Mouse (Mus musculus) macrophage (primary cell): ENCODE results near the gene 4930558C23Rik. TPM values are rescaled to one million over a fixed set of nuclear protein-coding genes. Genes with fewer than 3 reads are reported as not detected.
"Not testable (repeated sequence)": the region's sequence is repeated elsewhere in the genome, so short reads cannot be mapped to it uniquely, and the experiment has no call there.

Experiments used
- H3K27ac ChIP-seq: fragments of 350-480 bp; formaldehyde crosslinking; 2 replicates; pipeline ENCODE4 v1.9.0; 2021
- H3K36me3 ChIP-seq: fragments of 350-480 bp; formaldehyde crosslinking; 2 replicates; pipeline ENCODE4 v1.9.0; 2021; ENCODE audit errors: inconsistent target
- H3K4me3 ChIP-seq: fragments of 350-480 bp; formaldehyde crosslinking; 2 replicates; pipeline ENCODE4 v1.9.0; 2021; ENCODE audit errors: inconsistent target
- H3K79me2 ChIP-seq: fragments of 350-480 bp; formaldehyde crosslinking; 2 replicates; pipeline ENCODE4 v1.9.0; 2021; ENCODE audit errors: inconsistent target
- whole genome bisulfite sequencing: methylation state at CpG from one replicate; pipeline ENCODE4 v1.1.7; 2026; ENCODE audit warnings: inconsistent platforms; ENCODE audit not compliant: missing documents; 5-methylcytosine and 5-hydroxymethylcytosine counted together
- polyA plus RNA-seq: library from polyadenylated mRNA; stranded (reverse); fragments of 250-400 nt; gene quantifications from 3 replicates; pipeline ENCODE4 v1.2.4, GENCODE M21; 2018; ENCODE audit warnings: inconsistent platforms
- total RNA-seq, 78 experiments: library from RNA; depleted of rRNA; stranded (reverse); fragments of 250-400 nt; gene quantifications; 1 replicate in 9 of 78; 2 replicates in 24 of 78; 3 replicates in 43 of 78; 4 replicates in 2 of 78; pipeline ENCODE4 v1.2.4; 2018; ENCODE audit warnings: inconsistent platforms in 56 of 78

The 4930558C23Rik gene
- not detected for total RNA-seq (2018; cell fraction: chromatin; rRNA removed)
- total RNA-seq (2018; cell fraction: cytosol; rRNA removed) = not detected
- not detected for total RNA-seq (2018; cell fraction: nucleus; rRNA removed)
- polyA plus RNA-seq = not detected in 3 replicates

DNA sequence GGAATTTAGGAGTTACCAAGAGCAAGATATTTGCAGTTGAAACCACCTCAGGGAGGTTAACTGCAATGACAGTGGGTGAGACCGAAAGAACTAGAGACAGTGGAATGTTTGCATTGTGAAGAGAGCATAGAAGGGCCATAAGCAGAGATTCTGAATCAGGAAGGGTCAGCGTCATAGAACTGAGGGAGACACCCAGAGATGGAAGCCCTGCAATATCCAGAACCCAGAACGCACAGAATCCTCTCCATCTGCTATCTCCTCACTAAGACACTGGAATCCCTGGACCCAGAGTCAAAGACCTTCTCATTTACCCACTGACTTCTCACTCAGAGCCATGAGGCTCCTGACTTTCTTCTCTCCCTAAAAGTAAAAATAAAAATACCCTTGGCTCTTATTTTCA, at the start of gene 4930558C23Rik:
Gene 4930558C23Rik, minus strand, starts transcription at position 101 of the 400 bp plus-strand sequence.
- Histone ChIP-seq H3K4me3 (no peak within 1 kb of the TSS), H3K36me3 (no peaks in the 10 kb centered on the region), H3K27ac (no peak within 1 kb of the TSS), H3K79me2 (no peaks in the 10 kb centered on the region)
- 94% methylated on average over 3 of the region's 3 CpGs for WGBS

GRCm38 (mm10) chr3:95450915-95451314, 48.3 kb upstream of the 4930558C23Rik start:
- 89% methylated on average over 3 of the region's 3 CpGs for WGBS
- Histone ChIP-seq H3K79me2 (peaks cover 80% of the 10 kb centered on the region), H3K36me3 (peaks cover 40% of the 10 kb centered on the region; the same call in 1 of the 2 replicates), H3K27ac (no peak overlapping the region), H3K4me3 (no peak overlapping the region)

- 64% methylated on average over 1 of the region's 1 CpGs for WGBS
- Histone ChIP-seq H3K27ac (no peak overlapping the region), H3K79me2 (peaks cover 80% of the 10 kb centered on the region), H3K4me3 (no peak overlapping the region), H3K36me3 (peaks cover 40% of the 10 kb centered on the region; the same call in 1 of the 2 replicates)
Measured at GRCm38 (mm10) chr3:95450408-95450807, 47.8 kb upstream of the 4930558C23Rik start.

GRCm38 (mm10) chr3:95445311-95445710, 42.7 kb upstream of the 4930558C23Rik start:
- peak overlapping the region; percentile 25; the same call in 1 of the 2 replicates for H3K27ac ChIP-seq
- H3K4me3 ChIP-seq = no peak overlapping the region
- H3K79me2 ChIP-seq = peaks cover 86% of the 10 kb centered on the region
- H3K36me3 ChIP-seq = peaks cover 9% of the 10 kb centered on the region; the same call in 1 of the 2 replicates
- 87% methylated on average over 3 of the region's 4 CpGs for WGBS

- Histone ChIP-seq H3K79me2 (peaks cover 100% of the 10 kb centered on the region), H3K27ac (no peak overlapping the region), H3K36me3 (peaks cover 9% of the 10 kb centered on the region; the same call in 1 of the 2 replicates), H3K4me3 (no peak overlapping the region)
- WGBS = 88% methylated on average over 5 of the region's 5 CpGs
Measured at GRCm38 (mm10) chr3:95442406-95443117, 39.9 kb upstream of the 4930558C23Rik start.

DNA sequence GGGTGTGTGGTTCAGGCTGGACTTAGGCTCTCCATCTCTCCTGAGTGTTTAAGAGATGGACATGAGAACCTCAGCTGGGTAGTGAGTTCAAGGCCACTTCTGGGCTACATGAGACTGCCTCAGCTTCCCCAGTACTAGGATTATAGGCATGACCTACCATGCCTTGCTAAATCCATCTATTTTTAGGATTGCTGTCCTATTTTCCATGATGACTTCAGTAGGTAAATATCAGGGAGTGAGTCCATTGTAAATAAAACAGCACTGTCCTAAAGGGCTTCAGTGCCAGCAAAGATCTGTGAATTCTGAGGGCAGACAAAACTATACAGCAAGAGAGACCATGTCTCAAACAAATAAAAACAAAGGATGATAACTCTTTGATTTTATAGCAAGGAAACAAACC, 37.0 kb upstream of the 4930558C23Rik start:
- Histone ChIP-seq H3K79me2 (peaks cover 100% of the 10 kb centered on the region), H3K4me3 (no peak overlapping the region), H3K27ac (no peak overlapping the region), H3K36me3 (peaks cover 13% of the 10 kb centered on the region; the same call in 1 of the 2 replicates)

DNA sequence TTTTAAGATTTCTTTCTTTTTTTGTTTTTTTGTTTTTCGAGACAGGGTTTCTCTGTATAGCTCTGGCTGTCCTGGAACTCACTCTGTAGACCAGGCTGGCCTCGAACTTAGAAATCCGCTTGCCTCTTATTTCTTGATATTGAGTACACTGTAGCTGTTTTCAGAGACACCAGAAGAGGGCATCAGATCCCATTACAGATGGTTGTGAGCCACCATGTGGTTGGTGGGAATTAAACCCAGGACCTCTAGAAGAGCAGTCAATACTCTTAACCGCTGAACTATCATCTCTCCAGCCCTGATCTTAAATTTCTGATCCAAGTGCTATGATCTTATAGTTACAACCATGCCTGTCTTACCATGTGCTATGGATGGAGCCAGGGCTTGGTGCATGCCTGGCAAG, 36.0 kb upstream of the 4930558C23Rik start:
- H3K27ac ChIP-seq, H3K4me3 ChIP-seq: not testable (repeated sequence)
- peaks cover 95% of the 10 kb centered on the region for H3K79me2 ChIP-seq
- peaks cover 13% of the 10 kb centered on the region; the same call in 1 of the 2 replicates for H3K36me3 ChIP-seq
- WGBS = 88% methylated on average over 4 of the region's 4 CpGs

DNA sequence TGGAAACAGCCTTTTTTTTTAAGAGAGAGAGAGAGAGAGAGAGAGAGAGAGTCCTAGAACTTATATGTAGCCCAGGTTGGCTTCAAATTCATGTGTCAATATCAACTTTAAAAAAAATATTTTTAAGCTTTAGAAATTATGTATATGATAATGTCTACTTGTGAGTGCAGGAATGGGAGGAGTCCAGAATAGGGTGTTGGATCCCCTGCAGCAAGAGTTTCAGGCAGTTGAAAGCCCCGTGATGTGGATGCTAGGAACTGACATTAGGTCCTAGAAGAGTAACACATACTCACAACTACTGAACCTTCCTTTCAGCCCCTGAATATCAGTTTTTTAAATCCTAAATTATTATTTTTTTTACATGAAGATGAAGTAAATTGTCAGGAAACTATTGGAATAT, 32.9 kb upstream of the 4930558C23Rik start:
- peak overlapping the region; percentile 94; the same call in 1 of the 2 replicates for H3K4me3 ChIP-seq
- 92% methylated on average over 1 of the region's 1 CpGs for WGBS
- H3K79me2 ChIP-seq = peaks cover 64% of the 10 kb centered on the region
- no peak overlapping the region for H3K27ac ChIP-seq
- H3K36me3 ChIP-seq = peaks cover 13% of the 10 kb centered on the region; the same call in 1 of the 2 replicates

DNA sequence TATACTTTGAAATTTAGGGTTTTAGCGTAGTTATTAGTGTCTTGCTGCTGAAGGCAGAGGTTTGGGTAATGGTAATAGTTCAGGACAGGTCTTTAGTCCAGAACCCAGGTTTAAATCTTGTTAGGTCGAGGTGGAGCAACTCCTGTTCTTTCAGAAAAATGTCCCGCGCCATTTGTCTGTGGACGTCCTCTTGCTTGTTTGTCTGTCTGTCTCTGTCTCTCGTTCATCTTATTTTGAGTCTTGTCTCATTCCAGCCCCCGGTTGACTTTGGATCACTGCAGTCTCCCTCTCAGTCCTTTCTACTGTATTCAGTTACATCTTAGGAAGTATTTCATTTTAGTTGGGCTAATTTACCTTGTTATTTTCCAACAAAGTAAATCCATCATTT, 32.3 kb upstream of the 4930558C23Rik start:
- Histone ChIP-seq H3K36me3 (peaks cover 13% of the 10 kb centered on the region; the same call in 1 of the 2 replicates), H3K4me3 (peak overlapping the region; percentile 94), H3K27ac (peak overlapping the region; percentile 59), H3K79me2 (peaks cover 58% of the 10 kb centered on the region)
- WGBS = 10% methylated on average over 7 of the region's 7 CpGs

- Histone ChIP-seq H3K79me2 (peaks cover 52% of the 10 kb centered on the region), H3K4me3 (peak within 1 kb of the TSS; percentile 94), H3K36me3 (peaks cover 13% of the 10 kb centered on the region; the same call in 1 of the 2 replicates), H3K27ac (peak within 1 kb of the TSS; percentile 59)
- WGBS = 0% methylated on average over 47 of the region's 47 CpGs
Measured at GRCm38 (mm10) chr3:95434136-95434982, 31.7 kb upstream of the 4930558C23Rik start, which contains the start of gene Arnt. Arnt (plus strand) TSS chr3:95434388.

GRCm38 (mm10) chr3:95433301-95433915, 30.8 kb upstream of the 4930558C23Rik start:
- H3K27ac ChIP-seq = peak overlapping the region; percentile 59
- WGBS = 57% methylated on average over 10 of the region's 10 CpGs
- peaks cover 42% of the 10 kb centered on the region for H3K79me2 ChIP-seq
- H3K36me3 ChIP-seq = peaks cover 13% of the 10 kb centered on the region; the same call in 1 of the 2 replicates
- H3K4me3 ChIP-seq = peak overlapping the region; percentile 94

DNA sequence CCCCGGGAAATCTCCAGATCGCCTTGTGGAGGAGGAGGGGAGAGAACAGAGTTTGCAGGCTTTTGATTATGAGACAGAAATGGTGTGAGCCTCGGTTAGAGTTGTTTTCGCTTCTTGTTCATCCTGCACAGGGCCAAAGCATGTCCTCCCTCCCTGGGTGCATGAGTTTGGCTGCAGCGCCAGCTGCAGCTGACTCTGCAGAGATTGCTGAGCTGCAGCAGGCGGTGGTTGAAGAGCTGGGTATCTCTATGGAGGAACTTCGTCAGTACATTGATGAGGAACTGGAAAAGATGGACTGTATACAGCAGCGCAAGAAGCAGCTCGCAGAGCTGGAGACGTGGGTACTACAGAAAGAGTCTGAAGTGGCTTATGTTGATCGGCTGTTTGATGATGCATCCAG, 25.8 kb upstream of the 4930558C23Rik start:
- H3K4me3 ChIP-seq, H3K27ac ChIP-seq, H3K36me3 ChIP-seq, H3K79me2 ChIP-seq: not testable (repeated sequence)
- no CpG with 5 or more reads among the region's 11 CpGs for WGBS

- H3K4me3 ChIP-seq, H3K79me2 ChIP-seq, H3K27ac ChIP-seq, H3K36me3 ChIP-seq: not testable (repeated sequence)
- WGBS = 33% methylated on average over 12 of the region's 21 CpGs
Measured at GRCm38 (mm10) chr3:95427891-95428238, 25.2 kb upstream of the 4930558C23Rik start.

DNA sequence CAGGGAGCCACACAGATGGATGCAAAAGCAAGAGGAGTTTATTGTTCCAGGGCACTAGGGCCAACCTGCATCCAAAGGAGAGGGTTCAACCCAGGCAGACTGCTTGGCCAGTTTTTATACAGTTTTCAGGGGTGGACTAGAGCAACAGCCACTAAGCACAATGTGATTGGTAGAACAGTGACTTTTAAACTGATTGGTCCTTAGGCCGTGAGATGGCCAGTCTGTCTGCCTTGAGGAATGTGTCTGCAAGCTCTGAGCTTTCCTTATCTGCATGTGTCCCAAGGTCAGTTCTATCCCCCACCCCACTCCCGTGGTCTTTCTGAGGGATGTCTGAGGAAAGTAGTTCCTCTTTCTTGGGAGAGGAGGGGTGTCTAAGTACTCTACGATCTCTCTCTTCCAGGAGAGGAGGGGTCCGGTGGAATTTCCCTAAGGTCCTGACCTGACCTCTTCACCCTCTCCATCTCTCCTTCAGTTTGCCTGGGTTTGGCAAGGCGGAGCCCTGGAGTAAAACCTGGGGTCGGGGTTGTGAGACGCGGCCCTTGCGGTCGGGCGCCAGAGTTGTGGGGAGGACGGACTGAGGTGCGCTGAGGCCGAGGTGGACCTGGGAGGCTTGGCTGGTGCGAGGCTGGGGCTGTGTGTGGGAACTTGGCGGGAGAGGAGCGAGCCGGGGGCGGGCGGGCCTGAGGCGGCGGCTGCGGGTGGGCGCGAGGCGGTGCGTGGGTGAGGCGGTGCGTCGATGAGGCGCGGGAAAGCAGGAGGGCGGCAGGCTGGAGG, 24.7 kb upstream of the 4930558C23Rik start:
- H3K4me3 ChIP-seq, H3K27ac ChIP-seq, H3K79me2 ChIP-seq, H3K36me3 ChIP-seq: not testable (repeated sequence)
- 39% methylated on average over 4 of the region's 33 CpGs for WGBS
